Mouse (Mus musculus) liver, embryonic 16.5 days (tissue): Measurements from ENCODE around the gene Nhp2. TPM values are rescaled to one million over a fixed set of nuclear protein-coding genes. Genes with fewer than 3 reads are reported as not detected.
"Not testable (repeated sequence)": the region's sequence is repeated elsewhere in the genome, so short reads cannot be mapped to it uniquely, and the experiment has no call there.

Source experiments
- ATAC-seq: fragments of 200-750 bp; cut with Nextera tagmentation; 2 replicates; pipeline ENCODE4 v1.8.0; 2017; ENCODE audit warnings: low read depth, mild to moderate bottlenecking, moderate number of reproducible peaks, moderate library complexity
- H3K27ac ChIP-seq: fragments of 300-500 bp; sonication (generic); 2 replicates; pipeline ENCODE4 v1.5.1; 2014; ENCODE audit warnings: mild to moderate bottlenecking, low read length
- H3K27me3 ChIP-seq: fragments of 300-500 bp; sonication (generic); 2 replicates; pipeline ENCODE4 v1.6.1; 2014; ENCODE audit warnings: low read depth, low read length, mixed read lengths; ENCODE audit not compliant: control insufficient read depth, insufficient read depth
- H3K36me3 ChIP-seq: fragments of 300-500 bp; sonication (generic); 2 replicates; pipeline ENCODE4 v1.6.1; 2014; ENCODE audit warnings: mild to moderate bottlenecking; ENCODE audit not compliant: control insufficient read depth, insufficient read depth
- H3K4me1 ChIP-seq: fragments of 300-500 bp; sonication (generic); 2 replicates; pipeline ENCODE4 v1.6.1; 2014; ENCODE audit warnings: low read depth, low read length, mixed read lengths; ENCODE audit not compliant: control insufficient read depth
- H3K4me2 ChIP-seq: fragments of 300-500 bp; sonication (generic); 2 replicates; pipeline ENCODE4 v1.6.1; 2014; ENCODE audit warnings: low read depth, low read length, mixed read lengths
- H3K4me3 ChIP-seq: fragments of 300-500 bp; sonication (generic); 2 replicates; pipeline ENCODE4 v1.5.1; 2014; ENCODE audit warnings: low read depth, mild to moderate bottlenecking, low read length
- H3K9ac ChIP-seq: fragments of 300-500 bp; sonication (generic); 2 replicates; pipeline ENCODE4 v1.6.1; 2014; ENCODE audit warnings: low read depth, low read length
- H3K9me3 ChIP-seq: fragments of 300-500 bp; sonication (generic); replicated peaks from 2 replicates; pipeline ENCODE4 v1.6.1; 2016; ENCODE audit warnings: low read length; ENCODE audit not compliant: control insufficient read depth
- WGBS: fragments of 180-500 bp; shearing (Covaris S2); extraction: QIAGEN DNeasy Blood & Tissue Kit; methylation state at CpG from one replicate; pipeline ENCODE4 v1.1.7; 2014; ENCODE audit not compliant: insufficient replicate concordance; 5-methylcytosine and 5-hydroxymethylcytosine counted together
- polyA plus RNA-seq: library from polyadenylated mRNA; unstranded; fragments of >200 nt; fragmentation: Nextera tagmentation; extraction: Ambion mirVana; gene quantifications from 2 replicates; pipeline ENCODE4 v1.2.1, GENCODE M21; 2015

The Nhp2 gene
- polyA plus RNA-seq, 1 experiment from 2014 or later: 69.5 TPM

DNA sequence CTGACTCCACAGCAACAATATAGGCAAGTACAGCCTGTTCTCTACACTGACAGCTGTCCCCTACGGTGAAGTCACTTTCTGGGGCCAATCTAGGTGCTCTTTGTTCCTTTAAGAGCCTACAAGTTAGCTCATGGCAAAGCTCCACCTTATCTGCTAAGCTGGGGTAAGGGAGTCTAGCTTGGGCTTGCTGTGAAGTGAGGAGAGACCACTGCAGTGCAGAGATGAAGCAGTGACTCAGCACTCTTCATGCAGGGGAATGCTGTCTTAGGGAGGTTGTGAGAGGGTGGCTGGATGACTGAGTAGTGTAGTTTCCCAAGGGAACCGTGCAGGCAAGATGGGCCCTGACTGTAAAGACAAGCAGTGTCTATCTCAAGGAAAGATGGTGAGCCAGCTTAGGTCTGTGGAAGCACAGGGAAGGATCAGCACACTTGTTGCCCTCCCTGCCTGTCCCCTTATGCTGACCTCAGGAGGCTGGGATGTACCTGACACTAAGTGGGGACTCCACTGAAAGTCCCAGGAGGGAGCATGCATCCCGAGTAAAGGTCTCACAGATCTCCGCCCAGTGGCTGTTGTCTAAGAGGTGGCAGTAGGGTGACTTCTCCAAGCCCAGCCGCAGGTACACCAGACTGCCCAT, 5.8 kb downstream of the Nhp2 start:
- Histone ChIP-seq H3K27ac (no peak overlapping the region), H3K4me3 (no peak overlapping the region), H3K9ac (no peak overlapping the region), H3K36me3 (peaks cover 23% of the 10 kb centered on the region), H3K27me3 (no peaks in the 10 kb centered on the region), H3K9me3 (no peaks in the 10 kb centered on the region), H3K4me1 (peaks cover 7% of the 10 kb centered on the region), H3K4me2 (no peak overlapping the region)
- no peak; the same call in 1 of the 2 replicates for ATAC-seq
- WGBS: 55% methylated on average over 5 of the region's 5 CpGs

DNA sequence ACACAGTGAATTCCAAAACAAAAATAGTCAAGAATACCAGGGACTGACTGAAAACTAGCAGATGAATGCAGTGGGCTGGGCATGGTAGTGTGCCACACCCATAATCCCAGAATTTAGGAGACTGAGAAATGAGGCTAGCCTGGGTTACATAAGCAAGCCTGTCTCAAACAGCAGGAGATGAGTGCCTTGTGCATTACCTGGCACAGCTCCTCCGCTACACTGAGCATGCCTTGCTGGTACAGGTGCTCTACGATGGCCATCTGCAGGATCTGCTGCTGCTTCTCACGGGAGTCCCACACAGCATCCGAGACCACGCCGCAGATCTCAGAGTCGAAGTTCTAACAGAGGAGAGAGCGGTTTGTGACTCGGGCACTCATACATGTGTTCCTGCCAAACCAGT, 7.9 kb downstream of the Nhp2 start:
- H3K36me3 ChIP-seq: peaks cover 22% of the 10 kb centered on the region
- no peak overlapping the region for H3K27ac ChIP-seq
- no peak overlapping the region for H3K4me2 ChIP-seq
- no peak overlapping the region for H3K4me3 ChIP-seq
- no peak for ATAC-seq
- no peaks in the 10 kb centered on the region; the same call in none of the 2 replicates for H3K4me1 ChIP-seq
- 79% methylated on average over 9 of the region's 9 CpGs for WGBS
- no peaks in the 10 kb centered on the region for H3K27me3 ChIP-seq
- no peaks in the 10 kb centered on the region for H3K9me3 ChIP-seq
- H3K9ac ChIP-seq: no peak overlapping the region

DNA sequence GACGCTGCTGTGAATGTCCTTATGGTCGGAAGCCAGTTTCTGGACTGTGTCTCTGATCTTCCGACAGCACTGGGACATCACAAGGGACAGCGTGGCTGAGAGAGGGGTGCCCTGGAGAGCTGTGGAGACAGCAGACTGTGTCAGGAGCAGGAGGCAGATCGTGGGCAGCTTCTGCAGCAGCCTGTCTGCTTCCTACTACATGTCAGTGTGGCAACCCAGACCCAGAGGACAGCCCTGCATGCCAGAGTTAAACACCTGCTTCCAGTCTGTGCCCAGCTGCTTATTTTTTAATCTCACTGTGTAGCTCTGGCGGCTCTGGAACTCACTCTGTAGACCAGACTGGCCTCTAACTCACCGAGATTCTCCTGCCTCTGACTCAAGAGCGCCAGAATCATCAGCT, 8.4 kb downstream of the Nhp2 start:
- Histone ChIP-seq H3K4me2 (no peak overlapping the region), H3K9ac (no peak overlapping the region), H3K9me3 (no peaks in the 10 kb centered on the region), H3K4me3 (no peak overlapping the region), H3K4me1 (no peaks in the 10 kb centered on the region; the same call in none of the 2 replicates), H3K27ac (no peak overlapping the region), H3K27me3 (no peaks in the 10 kb centered on the region), H3K36me3 (peaks cover 18% of the 10 kb centered on the region)
- no peak for ATAC-seq
- WGBS: 83% methylated on average over 8 of the region's 8 CpGs

DNA sequence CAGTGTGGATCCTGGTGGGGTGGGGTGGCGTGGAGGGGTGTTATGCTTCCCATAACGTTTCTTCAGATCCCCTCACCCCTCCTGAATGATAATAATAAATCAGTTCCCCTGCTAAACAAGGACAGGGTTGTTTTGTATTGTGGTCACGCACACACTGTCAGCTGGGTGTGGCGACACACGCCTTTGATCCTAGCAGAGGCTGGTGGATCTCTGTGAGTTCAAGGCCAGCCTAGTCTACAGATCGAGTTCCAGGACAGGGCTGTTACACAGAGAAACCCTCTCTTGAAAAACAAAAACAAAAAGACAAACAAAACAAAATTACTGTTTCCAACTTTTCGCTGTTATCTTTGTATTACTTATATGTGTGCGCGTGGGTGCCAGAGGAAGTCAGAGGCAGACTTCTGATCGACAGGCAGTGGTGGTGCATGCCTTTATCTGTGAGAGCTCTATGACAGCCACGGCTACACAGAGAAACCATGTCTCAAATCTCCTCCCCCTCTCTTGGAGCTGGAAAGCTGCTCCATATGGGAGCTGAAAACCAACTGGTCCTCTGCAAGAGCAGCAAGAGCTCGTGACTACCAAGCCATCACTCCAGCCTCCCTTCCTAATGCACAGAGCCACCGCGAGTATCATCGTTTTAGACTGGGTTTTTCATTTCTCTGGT, 10.2 kb downstream of the Nhp2 start:
- no peaks in the 10 kb centered on the region for H3K27me3 ChIP-seq
- H3K4me3 ChIP-seq: no peak overlapping the region
- no peak overlapping the region for H3K27ac ChIP-seq
- peaks cover 5% of the 10 kb centered on the region for H3K4me1 ChIP-seq
- no peaks in the 10 kb centered on the region for H3K9me3 ChIP-seq
- H3K4me2 ChIP-seq: no peak overlapping the region
- no peak overlapping the region for H3K9ac ChIP-seq
- ATAC-seq: no peak
- 44% methylated on average over 15 of the region's 15 CpGs for WGBS
- peaks cover 10% of the 10 kb centered on the region for H3K36me3 ChIP-seq

DNA sequence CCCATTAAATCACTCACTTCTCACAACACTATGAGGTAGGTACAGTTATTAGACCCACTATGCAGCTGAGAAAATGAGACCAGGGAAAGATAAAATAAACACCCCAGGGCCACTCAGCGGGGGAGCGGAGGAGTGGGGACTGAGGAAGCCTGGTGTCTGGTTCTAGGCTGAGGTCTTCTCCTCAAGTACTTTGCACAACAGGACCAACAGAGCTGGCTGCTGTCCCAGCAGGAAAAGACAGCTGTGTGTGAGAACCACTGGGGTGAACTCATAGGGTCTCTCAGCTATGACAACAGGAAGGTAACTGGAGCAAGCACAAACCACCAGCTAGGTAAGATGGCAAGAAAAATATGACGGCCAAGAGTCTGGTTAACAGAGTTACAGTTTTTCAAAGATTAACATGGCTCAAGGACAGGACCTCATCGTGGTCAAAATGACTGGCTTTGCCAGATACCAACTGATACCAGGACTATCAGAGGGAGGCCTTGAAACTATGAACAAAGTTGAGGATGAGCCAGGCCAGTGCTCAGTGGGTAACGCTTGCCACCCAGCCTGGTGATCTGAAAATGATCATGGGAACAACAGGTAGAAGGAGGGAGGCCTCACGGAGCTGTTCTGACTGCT, 12.7 kb downstream of the Nhp2 start:
- H3K27me3 ChIP-seq: no peaks in the 10 kb centered on the region
- H3K4me1 ChIP-seq: peaks cover 20% of the 10 kb centered on the region
- no peak for ATAC-seq
- H3K9me3 ChIP-seq: no peaks in the 10 kb centered on the region
- WGBS: 56% methylated on average over 6 of the region's 6 CpGs
- no peak overlapping the region for H3K4me2 ChIP-seq
- H3K36me3 ChIP-seq: peaks cover 4% of the 10 kb centered on the region; the same call in 1 of the 2 replicates
- no peak overlapping the region for H3K9ac ChIP-seq
- 0 out of 2 replicates have a peak overlapping the region, but pooled peaks have one; percentile 17 for H3K27ac ChIP-seq
- no peak overlapping the region for H3K4me3 ChIP-seq

DNA sequence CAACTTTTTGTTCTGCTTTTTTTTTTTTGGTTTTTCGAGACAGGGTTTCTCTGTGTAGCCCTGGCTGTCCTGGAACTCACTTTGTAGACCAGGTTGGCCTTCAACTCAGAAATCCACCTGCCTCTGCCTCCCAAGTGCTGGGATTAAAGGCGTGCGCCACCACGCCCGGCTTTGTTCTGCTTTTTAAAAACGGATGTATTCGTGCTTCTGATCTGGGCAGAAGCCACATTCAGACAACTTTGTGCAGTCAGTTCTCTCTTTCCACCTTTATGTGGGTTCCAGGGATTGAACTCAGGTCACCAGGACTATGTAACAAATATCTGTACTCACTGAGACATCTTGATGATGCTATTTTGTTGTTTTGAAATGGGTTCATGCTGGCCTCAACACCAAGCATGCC, 13.7 kb downstream of the Nhp2 start:
- H3K9me3 ChIP-seq, H3K4me3 ChIP-seq, H3K27ac ChIP-seq, H3K4me2 ChIP-seq, H3K27me3 ChIP-seq, H3K9ac ChIP-seq, ATAC-seq, H3K36me3 ChIP-seq: not testable (repeated sequence)
- WGBS: 68% methylated on average over 7 of the region's 7 CpGs
- peaks cover 25% of the 10 kb centered on the region for H3K4me1 ChIP-seq

DNA sequence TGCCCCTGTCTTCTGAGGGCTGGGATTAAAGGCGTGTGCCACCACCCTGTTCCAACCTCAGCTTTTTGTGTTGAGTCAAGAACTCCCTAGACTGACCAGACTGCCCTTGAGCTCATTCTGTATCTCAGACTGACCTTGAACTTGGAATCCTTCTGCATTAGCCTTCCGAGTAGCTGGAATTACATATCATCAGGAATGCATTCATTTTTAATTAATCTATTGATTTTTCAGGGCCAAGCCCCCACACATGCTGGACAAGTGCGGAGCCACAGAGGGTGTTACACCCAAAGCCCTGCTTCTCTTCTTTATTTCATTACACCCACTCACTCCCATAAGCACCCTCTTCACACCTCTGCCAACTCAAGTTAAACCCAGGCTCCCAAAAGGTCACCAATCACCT, 14.2 kb downstream of the Nhp2 start:
- Histone ChIP-seq H3K9me3 (no peaks in the 10 kb centered on the region), H3K9ac (no peak overlapping the region), H3K4me3 (no peak overlapping the region), H3K4me1 (peaks cover 25% of the 10 kb centered on the region), H3K4me2 (no peak overlapping the region), H3K36me3 (no peaks in the 10 kb centered on the region), H3K27ac (no peak overlapping the region), H3K27me3 (no peaks in the 10 kb centered on the region)
- 82% methylated on average over 3 of the region's 3 CpGs for WGBS
- ATAC-seq: no peak

DNA sequence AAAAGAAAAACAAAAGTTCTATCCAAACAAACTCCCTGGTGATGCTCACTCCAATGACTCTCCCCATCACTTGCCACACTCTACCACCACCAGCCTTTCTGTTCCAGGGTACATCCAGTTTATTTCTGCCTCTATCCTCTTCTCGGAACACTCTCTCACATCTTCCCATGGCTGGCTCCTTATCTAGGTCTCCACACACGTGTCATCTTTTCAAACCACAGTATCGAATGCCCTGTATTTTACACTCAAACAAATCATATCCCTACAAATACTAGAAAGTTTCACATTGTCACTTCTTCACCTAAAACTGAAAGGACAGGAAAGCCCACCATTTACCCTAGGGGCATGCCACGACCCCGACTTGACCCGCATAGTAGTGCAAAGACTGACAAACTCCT, 15.6 kb downstream of the Nhp2 start:
- Histone ChIP-seq H3K27me3 (no peaks in the 10 kb centered on the region), H3K27ac (peak overlapping the region; percentile 87), H3K36me3 (no peaks in the 10 kb centered on the region), H3K4me2 (peak overlapping the region; percentile 83), H3K4me1 (peaks cover 25% of the 10 kb centered on the region), H3K9ac (peak overlapping the region; percentile 85), H3K9me3 (no peaks in the 10 kb centered on the region), H3K4me3 (peak overlapping the region; percentile 85)
- WGBS: 3% methylated on average over 6 of the region's 6 CpGs
- ATAC-seq: no peak
